Mouse (Mus musculus) limb, embryonic 15.5 days (tissue): ENCODE results near the gene Prkca. TPM values are rescaled to one million over a fixed set of nuclear protein-coding genes. Genes with fewer than 3 reads are reported as not detected.

ENCODE experiments used
- ATAC-seq: fragments of 200-750 bp; cut with Nextera tagmentation; 2 replicates; pipeline ENCODE4 v1.8.0; 2017; ENCODE audit warnings: low read depth, moderate TSS enrichment; ENCODE audit not compliant: insufficient number of reproducible peaks, low FRiP score, low TSS enrichment
- H3K27ac ChIP-seq: fragments of 300-500 bp; sonication (generic); 2 replicates; pipeline ENCODE4 v1.5.1; 2015; ENCODE audit warnings: moderate library complexity, mild to moderate bottlenecking, inconsistent platforms
- H3K27me3 ChIP-seq: fragments of 300-500 bp; sonication (generic); 2 replicates; pipeline ENCODE4 v1.6.1; 2015; ENCODE audit warnings: inconsistent platforms
- H3K36me3 ChIP-seq: fragments of 300-500 bp; sonication (generic); 2 replicates; pipeline ENCODE4 v1.6.1; 2015; ENCODE audit warnings: inconsistent platforms
- H3K4me1 ChIP-seq: fragments of 300-500 bp; sonication (generic); 2 replicates; pipeline ENCODE4 v1.6.1; 2015; ENCODE audit warnings: inconsistent platforms
- H3K4me2 ChIP-seq: fragments of 300-500 bp; sonication (generic); 2 replicates; pipeline ENCODE4 v1.6.1; 2015; ENCODE audit warnings: mild to moderate bottlenecking, inconsistent platforms
- H3K4me3 ChIP-seq: fragments of 300-500 bp; sonication (generic); 2 replicates; pipeline ENCODE4 v1.5.1; 2015; ENCODE audit warnings: mild to moderate bottlenecking, inconsistent platforms
- H3K9ac ChIP-seq: fragments of 300-500 bp; sonication (generic); 2 replicates; pipeline ENCODE4 v1.6.1; 2015; ENCODE audit warnings: inconsistent platforms
- H3K9me3 ChIP-seq: fragments of 300-500 bp; sonication (generic); 2 replicates; pipeline ENCODE4 v1.6.1; 2016; ENCODE audit warnings: inconsistent platforms
- WGBS: fragments of 180-500 bp; shearing (Covaris S2); methylation state at CpG from one replicate; pipeline ENCODE4 v1.1.7; 2015; 5-methylcytosine and 5-hydroxymethylcytosine counted together
- polyA plus RNA-seq: library from polyadenylated mRNA; unstranded; fragments of >200 nt; fragmentation: Nextera tagmentation; extraction: Ambion mirVana; gene quantifications from 2 replicates; pipeline ENCODE4 v1.2.1, GENCODE M21; 2015

Prkca gene
- polyA plus RNA-seq, 1 experiment from 2014 or later = 8.3 TPM

GRCm38 (mm10) chr11:108239173-108239572 lies 104.6 kb downstream of the Prkca start:
- WGBS = 41% methylated on average over 4 of the region's 4 CpGs
- H3K4me3 ChIP-seq = no peak overlapping the region
- no peaks in the 10 kb centered on the region for H3K27me3 ChIP-seq
- H3K27ac ChIP-seq = peak overlapping the region; percentile 58
- H3K4me1 ChIP-seq = peaks cover 32% of the 10 kb centered on the region
- H3K36me3 ChIP-seq = no peaks in the 10 kb centered on the region
- no peaks in the 10 kb centered on the region for H3K9me3 ChIP-seq
- peak; percentile 61; the same call in 1 of the 2 replicates for ATAC-seq
- H3K4me2 ChIP-seq = no peak overlapping the region
- no peak overlapping the region for H3K9ac ChIP-seq

GRCm38 (mm10) chr11:108236754-108237428 lies 106.8 kb downstream of the Prkca start:
- Histone ChIP-seq H3K4me1 (peaks cover 32% of the 10 kb centered on the region), H3K27me3 (no peaks in the 10 kb centered on the region), H3K9ac (no peak overlapping the region), H3K4me3 (no peak overlapping the region), H3K27ac (no peak overlapping the region), H3K9me3 (no peaks in the 10 kb centered on the region), H3K36me3 (no peaks in the 10 kb centered on the region), H3K4me2 (no peak overlapping the region)
- no peak for ATAC-seq
- 51% methylated on average over 10 of the region's 10 CpGs for WGBS

GRCm38 (mm10) chr11:108236195-108236594 lies 107.5 kb downstream of the Prkca start:
- Histone ChIP-seq H3K9ac (no peak overlapping the region), H3K27ac (no peak overlapping the region), H3K4me2 (no peak overlapping the region), H3K36me3 (no peaks in the 10 kb centered on the region), H3K9me3 (no peaks in the 10 kb centered on the region), H3K4me1 (peaks cover 32% of the 10 kb centered on the region), H3K4me3 (no peak overlapping the region), H3K27me3 (no peaks in the 10 kb centered on the region)
- ATAC-seq = no peak
- 19% methylated on average over 2 of the region's 2 CpGs for WGBS

- no peak for ATAC-seq
- Histone ChIP-seq H3K9me3 (no peaks in the 10 kb centered on the region), H3K9ac (no peak overlapping the region), H3K27ac (no peak overlapping the region), H3K4me3 (no peak overlapping the region), H3K36me3 (no peaks in the 10 kb centered on the region), H3K27me3 (no peaks in the 10 kb centered on the region), H3K4me2 (no peak overlapping the region), H3K4me1 (peaks cover 27% of the 10 kb centered on the region)
- 67% methylated on average over 5 of the region's 5 CpGs for WGBS
Measured at GRCm38 (mm10) chr11:108235081-108235703, 108.5 kb downstream of the Prkca start.

- WGBS = 59% methylated on average over 5 of the region's 5 CpGs
- H3K4me1 ChIP-seq = peaks cover 12% of the 10 kb centered on the region
- no peaks in the 10 kb centered on the region for H3K36me3 ChIP-seq
- H3K4me2 ChIP-seq = no peak overlapping the region
- no peak overlapping the region for H3K4me3 ChIP-seq
- no peaks in the 10 kb centered on the region for H3K9me3 ChIP-seq
- no peaks in the 10 kb centered on the region for H3K27me3 ChIP-seq
- ATAC-seq = no peak
- H3K9ac ChIP-seq = no peak overlapping the region
- H3K27ac ChIP-seq = no peak overlapping the region
Measured at GRCm38 (mm10) chr11:108233015-108233414, 110.7 kb downstream of the Prkca start.

- Histone ChIP-seq H3K9ac (no peak overlapping the region), H3K9me3 (no peaks in the 10 kb centered on the region), H3K36me3 (no peaks in the 10 kb centered on the region), H3K4me1 (no peaks in the 10 kb centered on the region; the same call in 1 of the 2 replicates), H3K4me2 (no peak overlapping the region), H3K27me3 (no peaks in the 10 kb centered on the region), H3K4me3 (no peak overlapping the region), H3K27ac (no peak overlapping the region)
- no peak for ATAC-seq
- WGBS = 95% methylated on average over 4 of the region's 4 CpGs
Measured at GRCm38 (mm10) chr11:108230101-108230500, 113.6 kb downstream of the Prkca start.

GRCm38 (mm10) chr11:108229176-108229946 lies 114.4 kb downstream of the Prkca start:
- no peak for ATAC-seq
- Histone ChIP-seq H3K4me2 (no peak overlapping the region), H3K9ac (no peak overlapping the region), H3K36me3 (no peaks in the 10 kb centered on the region), H3K9me3 (no peaks in the 10 kb centered on the region), H3K27ac (no peak overlapping the region), H3K27me3 (no peaks in the 10 kb centered on the region), H3K4me3 (no peak overlapping the region), H3K4me1 (peaks cover 4% of the 10 kb centered on the region)
- WGBS = 55% methylated on average over 8 of the region's 8 CpGs

GRCm38 (mm10) chr11:108228497-108228896 lies 115.2 kb downstream of the Prkca start:
- Histone ChIP-seq H3K4me1 (peaks cover 12% of the 10 kb centered on the region), H3K9ac (no peak overlapping the region)

GRCm38 (mm10) chr11:108226248-108226647 lies 117.5 kb downstream of the Prkca start:
- no peak overlapping the region for H3K9ac ChIP-seq
- H3K4me1 ChIP-seq = peaks cover 34% of the 10 kb centered on the region
- H3K36me3 ChIP-seq = no peaks in the 10 kb centered on the region
- H3K4me3 ChIP-seq = no peak overlapping the region
- H3K27ac ChIP-seq = no peak overlapping the region
- 60% methylated on average over 5 of the region's 5 CpGs for WGBS
- no peak overlapping the region for H3K4me2 ChIP-seq
- no peak for ATAC-seq
- H3K9me3 ChIP-seq = no peaks in the 10 kb centered on the region
- no peaks in the 10 kb centered on the region for H3K27me3 ChIP-seq

More at GRCm38 (mm10) chr11:108228497-108228896, 115.2 kb downstream of the Prkca start:
- H3K36me3 ChIP-seq = no peaks in the 10 kb centered on the region
- H3K9me3 ChIP-seq = no peaks in the 10 kb centered on the region
- no peak overlapping the region for H3K27ac ChIP-seq
- no peaks in the 10 kb centered on the region for H3K27me3 ChIP-seq
- WGBS = 74% methylated on average over 4 of the region's 4 CpGs
- ATAC-seq = no peak
- H3K4me2 ChIP-seq = no peak overlapping the region
- no peak overlapping the region for H3K4me3 ChIP-seq

GRCm38 (mm10) chr11:108224233-108224973 lies 119.3 kb downstream of the Prkca start:
- peaks cover 41% of the 10 kb centered on the region for H3K4me1 ChIP-seq
- H3K4me3 ChIP-seq = no peak overlapping the region
- no peaks in the 10 kb centered on the region for H3K9me3 ChIP-seq
- no peak overlapping the region for H3K9ac ChIP-seq
- no peaks in the 10 kb centered on the region for H3K27me3 ChIP-seq
- 61% methylated on average over 11 of the region's 11 CpGs for WGBS
- no peak overlapping the region for H3K27ac ChIP-seq
- H3K36me3 ChIP-seq = no peaks in the 10 kb centered on the region
- ATAC-seq = no peak
- H3K4me2 ChIP-seq = no peak overlapping the region

- Histone ChIP-seq H3K4me3 (no peak overlapping the region), H3K27ac (peak overlapping the region; percentile 68; the same call in 1 of the 2 replicates), H3K4me1 (peaks cover 41% of the 10 kb centered on the region), H3K27me3 (no peaks in the 10 kb centered on the region), H3K9me3 (no peaks in the 10 kb centered on the region), H3K36me3 (no peaks in the 10 kb centered on the region), H3K4me2 (no peak overlapping the region), H3K9ac (no peak overlapping the region)
- 55% methylated on average over 13 of the region's 13 CpGs for WGBS
- no peak for ATAC-seq
Measured at GRCm38 (mm10) chr11:108223613-108224232, 120.0 kb downstream of the Prkca start.
